Mouse (Mus musculus) hindbrain, embryonic 10.5 days (tissue): ENCODE data around the gene Trub1. TPM values are rescaled to one million over a fixed set of nuclear protein-coding genes. Genes with fewer than 3 reads are reported as not detected.

ENCODE experiments used
- DNase-seq: peaks from one replicate; pipeline ENCODE4 v3.0.0-alpha.2; 2017; ENCODE audit warnings: low spot score
- H3K27ac ChIP-seq: fragments of 300-500 bp; sonication (generic); 2 replicates; pipeline ENCODE4 v1.5.1; 2016; ENCODE audit warnings: mild to moderate bottlenecking, moderate library complexity
- H3K27me3 ChIP-seq: fragments of 300-500 bp; sonication (generic); 2 replicates; pipeline ENCODE4 v1.6.1; 2016; ENCODE audit warnings: mild to moderate bottlenecking; ENCODE audit not compliant: poor library complexity, insufficient read depth, severe bottlenecking
- H3K36me3 ChIP-seq: fragments of 300-500 bp; sonication (generic); 2 replicates; pipeline ENCODE4 v1.6.1; 2016; ENCODE audit warnings: mild to moderate bottlenecking, moderate library complexity
- H3K4me1 ChIP-seq: fragments of 300-500 bp; sonication (generic); replicated peaks from 2 replicates; pipeline ENCODE4 v1.6.1; 2016; ENCODE audit warnings: mild to moderate bottlenecking
- H3K4me3 ChIP-seq: fragments of 300-500 bp; sonication (generic); 2 replicates; pipeline ENCODE4 v1.5.1; 2016; ENCODE audit warnings: mild to moderate bottlenecking, moderate library complexity
- H3K9me3 ChIP-seq: fragments of 300-500 bp; sonication (generic); 2 replicates; pipeline ENCODE4 v1.6.1; 2016; ENCODE audit warnings: mild to moderate bottlenecking, moderate library complexity
- WGBS: fragments of 180-500 bp; shearing (Covaris S2); methylation state at CpG from one replicate; pipeline ENCODE4 v1.1.7; 2016; 5-methylcytosine and 5-hydroxymethylcytosine counted together
- polyA plus RNA-seq: library from polyadenylated mRNA; unstranded; fragments of >200 nt; fragmentation: Nextera tagmentation; extraction: Ambion mirVana; gene quantifications from 2 replicates; pipeline ENCODE4 v1.2.1, GENCODE M21; 2016

Trub1 gene
- polyA plus RNA-seq, 1 experiment from 2014 or later = 19.3 TPM

DNA sequence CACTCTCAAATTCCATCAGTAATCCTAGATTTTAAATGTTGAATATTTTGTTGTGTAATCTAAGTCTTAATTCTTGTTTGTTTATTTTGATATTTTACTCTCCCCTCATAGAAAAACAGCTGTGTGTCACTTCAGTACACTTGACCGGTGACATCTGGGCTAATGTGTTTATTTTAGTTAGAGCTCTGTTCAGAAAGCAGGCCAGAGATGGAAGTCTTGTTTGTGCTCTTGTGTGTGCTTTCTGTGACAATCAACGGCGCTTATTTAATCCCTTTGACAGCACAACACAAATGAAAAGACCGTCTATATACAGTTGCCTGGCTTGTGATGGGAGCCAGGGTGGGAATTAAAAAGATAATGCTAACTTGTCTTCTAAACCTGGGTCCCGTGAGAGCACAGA is 53.9 kb downstream of the Trub1 start:
- Histone ChIP-seq H3K9me3 (no peaks in the 10 kb centered on the region), H3K27me3 (no peaks in the 10 kb centered on the region), H3K4me1 (peaks cover 18% of the 10 kb centered on the region), H3K27ac (no peak overlapping the region), H3K36me3 (no peaks in the 10 kb centered on the region), H3K4me3 (no peak overlapping the region)
- DNase-seq = no peak
- WGBS = 66% methylated on average over 5 of the region's 5 CpGs

GRCm38 (mm10) chr19:57508261-57508788 is 55.6 kb downstream of the Trub1 start:
- 88% methylated on average over 11 of the region's 11 CpGs for WGBS

DNA sequence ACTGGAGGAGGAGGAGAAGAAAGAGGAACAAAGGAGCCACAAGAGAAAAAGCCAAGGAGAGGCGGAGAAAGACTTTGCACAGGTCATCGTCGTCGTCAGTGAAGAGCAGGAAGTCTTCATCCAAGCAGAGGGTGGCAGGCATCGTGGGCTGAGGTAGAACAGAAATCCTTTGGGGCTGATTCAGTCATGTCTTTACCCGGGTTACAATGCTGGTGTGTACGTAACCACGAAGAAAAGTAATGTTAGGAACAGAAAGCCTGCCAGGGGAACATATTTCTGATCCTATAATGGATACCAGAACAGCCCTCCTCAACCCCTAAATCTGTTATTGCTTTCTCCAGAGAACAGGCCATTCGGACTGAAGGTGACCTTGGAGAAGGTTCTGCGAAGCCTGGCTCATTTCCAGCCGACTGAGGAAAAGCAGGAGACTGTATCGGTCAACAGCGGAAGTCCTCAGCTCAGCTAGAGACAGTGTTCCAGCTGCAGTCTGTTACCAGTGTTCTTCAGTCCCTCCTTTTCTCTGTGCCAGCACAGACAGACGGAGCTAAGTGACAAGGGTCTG is 57.1 kb downstream of the Trub1 start:
- H3K4me1 ChIP-seq = peaks cover 13% of the 10 kb centered on the region
- no peaks in the 10 kb centered on the region for H3K27me3 ChIP-seq
- H3K36me3 ChIP-seq = no peaks in the 10 kb centered on the region
- no peak overlapping the region for H3K4me3 ChIP-seq
- no peak for DNase-seq
- H3K27ac ChIP-seq = peak overlapping the region; percentile 18; the same call in 1 of the 2 replicates
- WGBS = 81% methylated on average over 14 of the region's 14 CpGs
- H3K9me3 ChIP-seq = no peaks in the 10 kb centered on the region

More at GRCm38 (mm10) chr19:57508261-57508788, 55.6 kb downstream of the Trub1 start:
- H3K27ac ChIP-seq = no peak overlapping the region
- no peak overlapping the region for H3K4me3 ChIP-seq
- H3K36me3 ChIP-seq = no peaks in the 10 kb centered on the region
- H3K4me1 ChIP-seq = peaks cover 16% of the 10 kb centered on the region
- no peaks in the 10 kb centered on the region for H3K9me3 ChIP-seq
- no peak for DNase-seq
- no peaks in the 10 kb centered on the region for H3K27me3 ChIP-seq

DNA sequence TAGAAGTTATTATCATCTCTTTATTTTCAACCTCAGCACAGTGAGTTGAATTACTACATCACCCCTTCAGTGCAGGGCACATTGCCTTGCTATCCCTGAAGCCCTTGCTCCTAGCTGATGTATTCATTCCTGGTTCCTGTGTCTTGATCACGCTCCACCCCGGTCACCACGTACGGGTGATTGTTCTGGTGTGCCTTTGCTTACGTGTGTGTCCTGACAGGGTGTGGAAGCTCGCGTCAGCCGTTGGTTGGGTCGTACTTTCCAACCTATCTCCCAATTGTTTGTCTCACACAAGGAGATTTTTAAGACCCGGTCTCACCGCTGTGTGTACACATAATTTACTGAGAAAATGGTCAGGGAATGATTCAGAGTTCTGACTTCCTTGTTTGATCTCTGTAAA is 58.1 kb downstream of the Trub1 start:
- H3K9me3 ChIP-seq = no peaks in the 10 kb centered on the region
- H3K27ac ChIP-seq = no peak overlapping the region
- WGBS = 93% methylated on average over 11 of the region's 11 CpGs
- DNase-seq = no peak
- H3K27me3 ChIP-seq = no peaks in the 10 kb centered on the region
- H3K4me3 ChIP-seq = no peak overlapping the region
- H3K36me3 ChIP-seq = no peaks in the 10 kb centered on the region
- H3K4me1 ChIP-seq = peaks cover 6% of the 10 kb centered on the region

DNA sequence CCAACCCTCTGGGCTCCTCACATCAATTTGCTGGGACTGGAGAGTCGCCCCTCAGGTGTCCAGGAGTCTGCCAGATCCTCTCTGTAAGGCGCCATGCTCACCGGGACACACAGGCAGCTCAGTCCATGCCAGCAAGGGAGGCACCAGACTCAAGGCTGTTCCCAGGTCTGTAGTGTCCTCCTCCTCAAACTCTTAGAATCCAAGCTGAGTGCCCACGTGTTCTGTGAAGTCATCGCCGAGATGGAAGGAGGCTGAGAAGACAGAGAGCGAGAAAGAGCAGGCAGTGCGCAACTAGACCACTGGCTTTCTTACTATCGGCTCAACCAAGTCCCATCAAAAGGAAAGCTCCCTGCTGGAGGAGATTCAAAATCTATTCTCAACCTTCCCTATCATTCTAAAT is 60.4 kb downstream of the Trub1 start:
- H3K27me3 ChIP-seq = no peaks in the 10 kb centered on the region
- WGBS = 87% methylated on average over 9 of the region's 9 CpGs
- no peak overlapping the region for H3K4me3 ChIP-seq
- H3K9me3 ChIP-seq = no peaks in the 10 kb centered on the region
- peaks cover 6% of the 10 kb centered on the region for H3K4me1 ChIP-seq
- H3K27ac ChIP-seq = 0 out of 2 replicates have a peak overlapping the region, but pooled peaks have one; percentile 12
- DNase-seq = no peak
- no peaks in the 10 kb centered on the region for H3K36me3 ChIP-seq

DNA sequence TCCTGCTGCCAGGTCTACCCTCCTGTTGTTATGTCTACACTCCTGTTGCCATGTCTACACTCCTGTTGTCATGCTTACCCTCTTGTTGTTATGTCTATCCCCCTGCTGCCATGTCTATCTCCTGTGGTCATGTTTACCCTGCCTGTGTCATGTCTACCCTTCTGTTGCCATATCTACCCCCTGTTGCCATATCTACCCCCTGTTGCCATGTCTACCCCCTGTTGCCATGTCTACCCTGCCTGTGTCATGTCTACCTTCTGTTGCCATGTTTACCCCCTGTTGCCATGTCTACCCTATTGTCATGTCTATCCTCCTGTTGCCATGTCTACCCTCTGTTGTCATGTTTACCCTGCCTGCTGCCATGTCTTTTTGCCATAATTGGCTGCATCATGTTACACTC is 69.0 kb downstream of the Trub1 start:
- Histone ChIP-seq H3K9me3 (no peaks in the 10 kb centered on the region), H3K27ac (no peak overlapping the region), H3K4me1 (no peaks in the 10 kb centered on the region), H3K4me3 (no peak overlapping the region), H3K36me3 (no peaks in the 10 kb centered on the region), H3K27me3 (no peaks in the 10 kb centered on the region)
- no peak for DNase-seq

- no peaks in the 10 kb centered on the region for H3K36me3 ChIP-seq
- H3K4me1 ChIP-seq = no peaks in the 10 kb centered on the region
- no peaks in the 10 kb centered on the region for H3K9me3 ChIP-seq
- H3K4me3 ChIP-seq = no peak overlapping the region
- H3K27me3 ChIP-seq = no peaks in the 10 kb centered on the region
- DNase-seq = no peak
- WGBS = 83% methylated on average over 17 of the region's 17 CpGs
- H3K27ac ChIP-seq = no peak overlapping the region
Measured at GRCm38 (mm10) chr19:57523363-57523762, 70.7 kb downstream of the Trub1 start.

- no peaks in the 10 kb centered on the region for H3K27me3 ChIP-seq
- no peaks in the 10 kb centered on the region for H3K36me3 ChIP-seq
- DNase-seq = no peak
- no peak overlapping the region for H3K4me3 ChIP-seq
- WGBS = 80% methylated on average over 2 of the region's 2 CpGs
- H3K4me1 ChIP-seq = no peaks in the 10 kb centered on the region
- H3K9me3 ChIP-seq = no peaks in the 10 kb centered on the region
- H3K27ac ChIP-seq = no peak overlapping the region
Measured at GRCm38 (mm10) chr19:57525693-57526092, 73.0 kb downstream of the Trub1 start.

DNA sequence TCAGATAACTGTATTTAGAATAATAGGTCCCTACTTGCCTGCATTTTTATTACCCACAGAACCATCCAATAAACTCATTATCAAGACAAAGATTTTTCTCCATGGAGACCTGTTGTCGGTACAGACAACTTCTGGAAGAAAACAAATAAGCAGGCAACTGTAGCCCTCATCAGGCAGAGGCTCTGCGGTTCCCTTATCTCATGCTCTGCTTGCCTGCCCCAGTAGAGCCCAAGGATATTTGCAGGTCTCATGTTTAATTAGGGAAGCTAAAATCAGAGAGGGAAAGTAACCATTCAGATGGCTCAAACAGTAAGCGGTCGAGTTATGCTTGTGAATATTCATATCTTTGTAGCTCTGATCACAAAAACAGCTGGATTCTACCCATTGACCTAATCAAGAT is 77.5 kb downstream of the Trub1 start:
- no peak for DNase-seq
- 94% methylated on average over 4 of the region's 4 CpGs for WGBS
- H3K4me3 ChIP-seq = no peak overlapping the region
- no peak overlapping the region for H3K27ac ChIP-seq
- no peaks in the 10 kb centered on the region for H3K36me3 ChIP-seq
- no peaks in the 10 kb centered on the region for H3K27me3 ChIP-seq
- 0 out of 2 replicates have a peak, but pooled peaks cover 5% of the 10 kb centered on the region for H3K9me3 ChIP-seq
- H3K4me1 ChIP-seq = no peaks in the 10 kb centered on the region; the same call in 1 of the 2 replicates

- H3K27me3 ChIP-seq = no peaks in the 10 kb centered on the region
- DNase-seq = no peak
- 0 out of 2 replicates have a peak, but pooled peaks cover 6% of the 10 kb centered on the region for H3K9me3 ChIP-seq
- no peaks in the 10 kb centered on the region for H3K36me3 ChIP-seq
- no peak overlapping the region for H3K4me3 ChIP-seq
- H3K27ac ChIP-seq = no peak overlapping the region
- WGBS = 79% methylated on average over 7 of the region's 7 CpGs
- H3K4me1 ChIP-seq = peaks cover 16% of the 10 kb centered on the region
Measured at GRCm38 (mm10) chr19:57534262-57534661, 81.5 kb downstream of the Trub1 start.

DNA sequence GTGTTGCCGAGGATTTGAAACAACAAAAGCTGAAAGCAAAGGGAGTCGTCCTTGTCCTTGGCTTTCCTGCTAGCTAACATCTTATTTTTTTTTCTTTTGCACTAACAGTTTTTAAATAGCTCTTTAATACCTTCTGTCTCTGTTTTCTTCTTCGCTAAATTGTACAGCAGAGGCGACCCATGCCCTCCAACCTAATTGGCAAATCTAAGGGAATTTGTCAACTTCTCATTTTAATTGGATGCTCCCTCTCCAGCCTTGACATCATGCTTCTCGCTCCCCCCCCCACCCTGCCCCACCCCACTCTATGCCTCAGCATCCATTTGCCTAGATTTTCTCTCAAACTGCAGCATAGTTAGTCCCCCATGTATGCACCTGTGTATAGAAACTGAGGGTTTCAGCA is 83.8 kb downstream of the Trub1 start:
- Histone ChIP-seq H3K36me3 (no peaks in the 10 kb centered on the region), H3K27me3 (no peaks in the 10 kb centered on the region), H3K4me3 (no peak overlapping the region), H3K9me3 (0 out of 2 replicates have a peak, but pooled peaks cover 6% of the 10 kb centered on the region), H3K4me1 (peaks cover 16% of the 10 kb centered on the region), H3K27ac (no peak overlapping the region)
- WGBS = 69% methylated on average over 5 of the region's 5 CpGs
- no peak for DNase-seq

GRCm38 (mm10) chr19:57537510-57538182 is 84.9 kb downstream of the Trub1 start:
- H3K27me3 ChIP-seq = no peaks in the 10 kb centered on the region
- no peak overlapping the region for H3K4me3 ChIP-seq
- no peaks in the 10 kb centered on the region for H3K36me3 ChIP-seq
- H3K27ac ChIP-seq = peak overlapping the region; percentile 73
- 0 out of 2 replicates have a peak, but pooled peaks cover 6% of the 10 kb centered on the region for H3K9me3 ChIP-seq
- no peak for DNase-seq
- peaks cover 16% of the 10 kb centered on the region for H3K4me1 ChIP-seq
- WGBS = 76% methylated on average over 7 of the region's 7 CpGs

DNA sequence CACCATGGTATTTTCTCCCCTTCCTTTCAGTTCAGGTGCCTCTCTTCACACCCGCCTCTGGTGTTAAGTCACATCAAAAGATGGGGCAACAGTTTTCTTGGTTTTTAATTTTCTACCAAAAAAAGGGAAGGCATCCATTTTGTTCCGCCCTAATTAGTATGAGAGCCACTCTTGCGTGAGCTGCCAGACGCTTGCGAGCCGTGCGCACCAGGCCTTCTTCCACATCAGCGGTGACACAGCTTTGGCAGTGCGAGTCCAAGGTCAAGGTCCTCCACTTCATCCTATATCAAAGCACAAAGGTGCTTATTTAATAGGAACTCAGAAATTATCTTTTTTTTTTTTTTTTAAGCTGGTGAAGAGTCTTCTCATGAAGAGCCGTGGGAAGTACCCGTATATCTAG is 87.4 kb downstream of the Trub1 start:
- peaks cover 27% of the 10 kb centered on the region for H3K4me1 ChIP-seq
- 93% methylated on average over 11 of the region's 11 CpGs for WGBS
- H3K36me3 ChIP-seq = no peaks in the 10 kb centered on the region
- no peak overlapping the region for H3K27ac ChIP-seq
- no peaks in the 10 kb centered on the region for H3K27me3 ChIP-seq
- no peak overlapping the region for H3K4me3 ChIP-seq
- DNase-seq = no peak
- H3K9me3 ChIP-seq = 0 out of 2 replicates have a peak, but pooled peaks cover 1% of the 10 kb centered on the region
